In the genomic region with DNA sequence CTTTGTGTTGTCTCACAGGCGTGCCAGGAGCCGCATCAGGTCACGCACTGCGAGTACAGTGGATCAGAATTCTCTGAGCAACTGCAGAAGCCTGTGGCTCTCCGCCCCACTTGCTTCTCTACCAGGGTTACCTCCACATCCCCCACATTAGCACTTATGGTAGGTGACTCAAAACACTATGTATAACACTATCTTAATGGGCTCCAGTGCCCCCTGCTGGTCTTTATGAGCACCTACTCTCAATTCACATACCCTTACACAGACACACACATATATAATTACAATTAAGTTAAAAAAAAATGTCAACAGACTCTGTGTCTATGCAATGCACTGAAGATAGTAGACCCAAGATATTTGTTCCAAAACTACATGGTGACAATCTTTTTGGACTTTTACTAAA, we compare ENCODE assay signal across 30 mouse cellular contexts.
DNase-seq lines count a peak whose midpoint lies in the region; ATAC-seq and TF ChIP-seq lines count a peak whose summit lies in the region.
"Had no signal": no experiment of that assay in that cellular context is flagged by ENCODE, and none has a peak within 500 bp of the region (broad histone marks: within the 10 kb centered on the region; RNA-seq: fewer than 3 reads in every experiment).

No protein-coding gene starts in this region.

- H3K4me2 ChIP-seq in hindbrain, embryonic 12.5 days (replicated peaks) = no peak overlapping the region
- H3K4me2 ChIP-seq in hindbrain, embryonic 14.5 days (replicated peaks) = no peak overlapping the region
- no peak overlapping the region for H3K4me2 ChIP-seq in midbrain, embryonic 11.5 days
- H3K4me2 ChIP-seq in midbrain, embryonic 14.5 days (ENCODE audit: low read length) = no peak overlapping the region
- H3K4me2 ChIP-seq: embryonic facial prominence, embryonic 15.5 days; forebrain, embryonic 12.5 days; heart, embryonic 11.5 days; kidney, embryonic 15.5 days; limb, embryonic 12.5 days; liver, embryonic 11.5 days; lung, embryonic 15.5 days had no signal

- peak overlapping the region; percentile 64; the same call in 1 of the 2 replicates for H3K27ac ChIP-seq in hindbrain, embryonic 12.5 days
- H3K27ac ChIP-seq in hindbrain, embryonic 14.5 days = no peak overlapping the region
- H3K27ac ChIP-seq in midbrain, embryonic 11.5 days (ENCODE audit: low read depth, low read length) = no peak overlapping the region
- no peak overlapping the region for H3K27ac ChIP-seq in midbrain, embryonic 14.5 days (replicated peaks; ENCODE audit: low read depth, low read length)
- H3K27ac ChIP-seq in ES-E14 (ENCODE audit: insufficient read depth, low read depth, low read length, poor library complexity, severe bottlenecking) = no peak overlapping the region
- H3K27ac ChIP-seq: embryonic facial prominence, embryonic 10.5 days; embryonic facial prominence, embryonic 15.5 days; forebrain, embryonic 12.5 days; kidney, embryonic 15.5 days; limb, embryonic 12.5 days; lung, embryonic 15.5 days; midbrain, embryonic 10.5 days had no signal

- DNase-seq in hindbrain, embryonic 14.5 days (ENCODE audit: low spot score) = no peak
- peak; percentile 39 for DNase-seq in midbrain, embryonic 11.5 days (ENCODE audit: low spot score, missing footprints)
- DNase-seq in midbrain, embryonic 14.5 days = no peak
- DNase-seq in ES-E14 (ENCODE audit: low read depth, low spot score) (peak; percentile 25), liver (no peak), adipocyte (ENCODE audit: low spot score) (no peak)
- DNase-seq: adrenal gland, adult 2 months; adrenal gland, postnatal 36 days; B cell, adult 2 months; cerebellum, adult 2 months; cerebellum, postnatal 14 days; forebrain, postnatal 0 days; gastrocnemius, postnatal 25 days; heart, adult 11 months; heart, postnatal 4 days; kidney, adult 11 months; kidney, postnatal 36 days; thymus, postnatal 4 days had no signal

- ATAC-seq in hindbrain, embryonic 12.5 days (ENCODE audit: low FRiP score) = no peak
- ATAC-seq in hindbrain, embryonic 14.5 days (ENCODE audit: low FRiP score) = no peak
- ATAC-seq in midbrain, embryonic 11.5 days (ENCODE audit: low FRiP score) = no peak
- ATAC-seq in midbrain, embryonic 14.5 days (ENCODE audit: low FRiP score, low TSS enrichment) = no peak
- ATAC-seq: forebrain, postnatal 0 days; inflammation-experienced regulatory T-cells, adult 6 months; Patski had no signal

- peaks cover 28% of the 10 kb centered on the region for H3K27me3 ChIP-seq in hindbrain, embryonic 12.5 days
- no peaks in the 10 kb centered on the region for H3K27me3 ChIP-seq in hindbrain, embryonic 14.5 days (ENCODE audit: control insufficient read depth, insufficient read depth, low read length)
- H3K27me3 ChIP-seq in midbrain, embryonic 11.5 days (ENCODE audit: control insufficient read depth, insufficient read depth, low read length) = no peaks in the 10 kb centered on the region
- H3K27me3 ChIP-seq in midbrain, embryonic 14.5 days (ENCODE audit: control insufficient read depth, insufficient read depth, low read length) = no peaks in the 10 kb centered on the region
- H3K27me3 ChIP-seq: embryonic facial prominence, embryonic 15.5 days; forebrain, embryonic 12.5 days; limb, embryonic 12.5 days; lung, embryonic 15.5 days; Patski had no signal

- H3K9me3 ChIP-seq in hindbrain, embryonic 12.5 days (replicated peaks) = no peaks in the 10 kb centered on the region
- no peaks in the 10 kb centered on the region for H3K9me3 ChIP-seq in hindbrain, embryonic 14.5 days (ENCODE audit: control insufficient read depth, low read length)
- H3K9me3 ChIP-seq in midbrain, embryonic 11.5 days (ENCODE audit: control insufficient read depth, low read length) = no peaks in the 10 kb centered on the region
- no peaks in the 10 kb centered on the region for H3K9me3 ChIP-seq in midbrain, embryonic 14.5 days (ENCODE audit: control insufficient read depth, low read length)
- H3K9me3 ChIP-seq in ES-E14 (ENCODE audit: control insufficient read depth, insufficient read depth, low read depth, low read length) = no peaks in the 10 kb centered on the region
- H3K9me3 ChIP-seq: embryonic facial prominence, embryonic 10.5 days; embryonic facial prominence, embryonic 15.5 days; forebrain, embryonic 12.5 days; kidney, embryonic 15.5 days; limb, embryonic 12.5 days; lung, embryonic 15.5 days; midbrain, embryonic 10.5 days had no signal

- in situ Hi-C loops in ES-E14 (cut with MboI; ENCODE audit: low sequenced_read_pairs in 2 of 2, unreplicated experiment in 2 of 2) = no loop called here

- H3K4me3 ChIP-seq in hindbrain, embryonic 12.5 days = no peak overlapping the region
- no peak overlapping the region for H3K4me3 ChIP-seq in hindbrain, embryonic 14.5 days (replicated peaks; ENCODE audit: low read length)
- H3K4me3 ChIP-seq in midbrain, embryonic 11.5 days (ENCODE audit: low read depth, low read length) = no peak overlapping the region
- no peak overlapping the region for H3K4me3 ChIP-seq in midbrain, embryonic 14.5 days (replicated peaks; ENCODE audit: low read depth, low read length)
- H3K4me3 ChIP-seq in ES-E14 (ENCODE audit: insufficient read depth in 1 of 2, low read depth in 1 of 2, low read length in 2 of 2, poor library complexity in 1 of 2, severe bottlenecking in 1 of 2) = no peak overlapping the region
- H3K4me3 ChIP-seq: embryonic facial prominence, embryonic 10.5 days; embryonic facial prominence, embryonic 15.5 days; forebrain, embryonic 12.5 days; kidney, embryonic 15.5 days; limb, embryonic 12.5 days; lung, embryonic 15.5 days; midbrain, embryonic 10.5 days had no signal

- peaks cover 23% of the 10 kb centered on the region for H3K4me1 ChIP-seq in hindbrain, embryonic 12.5 days
- 0 out of 2 replicates have a peak, but pooled peaks cover 3% of the 10 kb centered on the region for H3K4me1 ChIP-seq in hindbrain, embryonic 14.5 days (replicated peaks; ENCODE audit: control insufficient read depth, insufficient read depth, low read length)
- H3K4me1 ChIP-seq in midbrain, embryonic 11.5 days (ENCODE audit: control insufficient read depth, insufficient read depth, low read length) = peaks cover 3% of the 10 kb centered on the region; the same call in 1 of the 2 replicates
- H3K4me1 ChIP-seq in midbrain, embryonic 14.5 days (ENCODE audit: control insufficient read depth, insufficient read depth, low read length) = peaks cover 8% of the 10 kb centered on the region; the same call in 1 of the 2 replicates
- peaks cover 0 to 7% of the 10 kb centered on the region in 2 experiments; a peak in 1 of 4 replicates for H3K4me1 ChIP-seq in ES-E14 (ENCODE audit: control insufficient read depth in 2 of 2, insufficient read depth in 2 of 2, low read length in 2 of 2, poor library complexity in 1 of 2)
- H3K4me1 ChIP-seq: embryonic facial prominence, embryonic 15.5 days; limb, embryonic 12.5 days; lung, embryonic 15.5 days had no signal

- no peak overlapping the region for H3K9ac ChIP-seq in hindbrain, embryonic 12.5 days
- H3K9ac ChIP-seq in hindbrain, embryonic 14.5 days = no peak overlapping the region
- no peak overlapping the region for H3K9ac ChIP-seq in midbrain, embryonic 11.5 days (ENCODE audit: low read length)
- H3K9ac ChIP-seq in midbrain, embryonic 14.5 days (replicated peaks; ENCODE audit: low read length) = no peak overlapping the region
- H3K9ac ChIP-seq in ES-E14 (ENCODE audit: insufficient read depth, low read depth, low read length, poor library complexity, severe bottlenecking) = no peak overlapping the region
- H3K9ac ChIP-seq: embryonic facial prominence, embryonic 15.5 days; forebrain, embryonic 12.5 days; forebrain, postnatal 0 days; kidney, embryonic 15.5 days; limb, embryonic 12.5 days; lung, embryonic 15.5 days had no signal

- no peaks in the 10 kb centered on the region for H3K36me3 ChIP-seq in hindbrain, embryonic 12.5 days
- H3K36me3 ChIP-seq in hindbrain, embryonic 14.5 days (replicated peaks; ENCODE audit: control insufficient read depth, insufficient read depth) = no peaks in the 10 kb centered on the region
- H3K36me3 ChIP-seq in midbrain, embryonic 11.5 days (ENCODE audit: control insufficient read depth, insufficient read depth, low read length) = no peaks in the 10 kb centered on the region
- no peaks in the 10 kb centered on the region for H3K36me3 ChIP-seq in midbrain, embryonic 14.5 days (ENCODE audit: control insufficient read depth, insufficient read depth, low read length)
- H3K36me3 ChIP-seq in ES-E14 (ENCODE audit: control insufficient read depth, insufficient read depth, low read length, poor library complexity, severe bottlenecking) = no peaks in the 10 kb centered on the region
- H3K36me3 ChIP-seq: embryonic facial prominence, embryonic 10.5 days; embryonic facial prominence, embryonic 15.5 days; forebrain, embryonic 12.5 days; kidney, embryonic 15.5 days; limb, embryonic 12.5 days; lung, embryonic 15.5 days; midbrain, embryonic 10.5 days had no signal

- WGBS in hindbrain, embryonic 12.5 days = 97% methylated on average over 5 of the region's 5 CpGs
- 97% methylated on average over 5 of the region's 5 CpGs for WGBS in hindbrain, embryonic 14.5 days
- WGBS in midbrain, embryonic 11.5 days = 99% methylated on average over 5 of the region's 5 CpGs
- 98% methylated on average over 5 of the region's 5 CpGs for WGBS in midbrain, embryonic 14.5 days

TF ChIP-seq in ES-E14, 5 proteins besides CTCF, POLR2A, EP300 and RAD21:
- TF ChIP-seq ZC3H11A (IDR thresholded peaks at IDR 0.05; ENCODE audit: borderline replicate concordance, low read depth, low read length) = peak; percentile 5; the same call in 1 of the 2 replicates
- no peak for TF ChIP-seq HCFC1 (IDR thresholded peaks at IDR 0.05; ENCODE audit: borderline replicate concordance, insufficient read depth, low read length)
TF ChIP-seq in ES-E14: peak in this region for 1.

Comparison
In these comparisons a context has a peak if more than half of its experiments do, and no peak if none do; other contexts are left out.
1. DNase-seq: peak in midbrain, embryonic 11.5 days (single experiment) and ES-E14 (single experiment); none in hindbrain, embryonic 14.5 days (single experiment), midbrain, embryonic 14.5 days (single experiment), liver (single experiment) and adipocyte (single experiment).